Mouse (Mus musculus): ENCODE measurements around the gene Pde1b. TPM values are rescaled to one million over a fixed set of nuclear protein-coding genes. Genes with fewer than 3 reads are reported as not detected.
A peak's percentile ranks its signal among the peaks of the same experiment; 100 is the strongest.

Pde1b gene
- 68.0 and 76.0 TPM in 2 replicates for total RNA-seq (2017)

GRCm38 (mm10) chr15:103502435-103503250, at the start of gene Pde1b:
Pde1b (plus strand) TSS chr15:103503034.
- peak; percentile 47; the same call in 1 of the 2 replicates for ATAC-seq (ENCODE audit: extremely low read depth, insufficient number of reproducible peaks, low FRiP score, poor library complexity, severe bottlenecking)

GRCm38 (mm10) chr15:103453551-103454218, 49.1 kb upstream of the Pde1b start, which contains the start of gene Nckap1l:
Nckap1l (plus strand) TSS chr15:103453794.
- ATAC-seq (ENCODE audit: extremely low read depth, insufficient number of reproducible peaks, low FRiP score, poor library complexity, severe bottlenecking): peak; percentile 100

- ATAC-seq (ENCODE audit: extremely low read depth, insufficient number of reproducible peaks, low FRiP score, poor library complexity, severe bottlenecking): no peak
Measured at GRCm38 (mm10) chr15:103454449-103454848, 48.4 kb upstream of the Pde1b start.

GRCm38 (mm10) chr15:103462539-103463261, 40.1 kb upstream of the Pde1b start:
- no peak for ATAC-seq (ENCODE audit: extremely low read depth, insufficient number of reproducible peaks, low FRiP score, poor library complexity, severe bottlenecking)

GRCm38 (mm10) chr15:103471488-103472194, 31.2 kb upstream of the Pde1b start:
- no peak for ATAC-seq (ENCODE audit: extremely low read depth, insufficient number of reproducible peaks, low FRiP score, poor library complexity, severe bottlenecking)

GRCm38 (mm10) chr15:103472265-103472664, 30.6 kb upstream of the Pde1b start:
- ATAC-seq (ENCODE audit: extremely low read depth, insufficient number of reproducible peaks, low FRiP score, poor library complexity, severe bottlenecking): no peak

GRCm38 (mm10) chr15:103473182-103473581, 29.7 kb upstream of the Pde1b start:
- ATAC-seq (ENCODE audit: extremely low read depth, insufficient number of reproducible peaks, low FRiP score, poor library complexity, severe bottlenecking): no peak

- no peak for ATAC-seq (ENCODE audit: extremely low read depth, insufficient number of reproducible peaks, low FRiP score, poor library complexity, severe bottlenecking)
Measured at GRCm38 (mm10) chr15:103473769-103474168, 29.1 kb upstream of the Pde1b start.

- ATAC-seq (ENCODE audit: extremely low read depth, insufficient number of reproducible peaks, low FRiP score, poor library complexity, severe bottlenecking): no peak
Measured at GRCm38 (mm10) chr15:103479080-103479606, 23.7 kb upstream of the Pde1b start.

GRCm38 (mm10) chr15:103480129-103480528, 22.7 kb upstream of the Pde1b start:
- ATAC-seq (ENCODE audit: extremely low read depth, insufficient number of reproducible peaks, low FRiP score, poor library complexity, severe bottlenecking): no peak

GRCm38 (mm10) chr15:103482488-103482887, 20.3 kb upstream of the Pde1b start:
- ATAC-seq (ENCODE audit: extremely low read depth, insufficient number of reproducible peaks, low FRiP score, poor library complexity, severe bottlenecking): no peak

GRCm38 (mm10) chr15:103484490-103484889, 18.3 kb upstream of the Pde1b start:
- ATAC-seq (ENCODE audit: extremely low read depth, insufficient number of reproducible peaks, low FRiP score, poor library complexity, severe bottlenecking): no peak

GRCm38 (mm10) chr15:103485106-103485505, 17.7 kb upstream of the Pde1b start:
- no peak for ATAC-seq (ENCODE audit: extremely low read depth, insufficient number of reproducible peaks, low FRiP score, poor library complexity, severe bottlenecking)

- no peak for ATAC-seq (ENCODE audit: extremely low read depth, insufficient number of reproducible peaks, low FRiP score, poor library complexity, severe bottlenecking)
Measured at GRCm38 (mm10) chr15:103486658-103487057, 16.2 kb upstream of the Pde1b start.

GRCm38 (mm10) chr15:103488336-103488735, 14.5 kb upstream of the Pde1b start:
- ATAC-seq (ENCODE audit: extremely low read depth, insufficient number of reproducible peaks, low FRiP score, poor library complexity, severe bottlenecking): no peak

- no peak for ATAC-seq (ENCODE audit: extremely low read depth, insufficient number of reproducible peaks, low FRiP score, poor library complexity, severe bottlenecking)
Measured at GRCm38 (mm10) chr15:103496204-103497140, 6.4 kb upstream of the Pde1b start.

GRCm38 (mm10) chr15:103498157-103498556, 4.7 kb upstream of the Pde1b start:
- ATAC-seq (ENCODE audit: extremely low read depth, insufficient number of reproducible peaks, low FRiP score, poor library complexity, severe bottlenecking): no peak

- ATAC-seq (ENCODE audit: extremely low read depth, insufficient number of reproducible peaks, low FRiP score, poor library complexity, severe bottlenecking): no peak
Measured at GRCm38 (mm10) chr15:103500723-103501122, 2.1 kb upstream of the Pde1b start.
